Mouse (Mus musculus) liver, embryonic 13.5 days (tissue): ENCODE measurements around the gene Selp. TPM values are rescaled to one million over a fixed set of nuclear protein-coding genes. Genes with fewer than 3 reads are reported as not detected.
A peak's percentile ranks its signal among the peaks of the same experiment; 100 is the strongest.

Experiments
- ATAC-seq: fragments of 200-750 bp; cut with Nextera tagmentation; 2 replicates; pipeline ENCODE4 v1.8.0; 2017; ENCODE audit warnings: low read depth, mild to moderate bottlenecking, moderate number of reproducible peaks, moderate library complexity
- DNase-seq: peaks from one replicate; pipeline ENCODE4 v3.0.0; 2022
- H3K27ac ChIP-seq: fragments of 300-500 bp; sonication (generic); 2 replicates; pipeline ENCODE4 v1.5.1; 2015; ENCODE audit warnings: moderate library complexity, mild to moderate bottlenecking, inconsistent platforms
- H3K27me3 ChIP-seq: fragments of 300-500 bp; sonication (generic); 2 replicates; pipeline ENCODE4 v1.6.1; 2015; ENCODE audit warnings: mild to moderate bottlenecking, inconsistent platforms
- H3K36me3 ChIP-seq: fragments of 300-500 bp; sonication (generic); 2 replicates; pipeline ENCODE4 v1.6.1; 2015; ENCODE audit warnings: mild to moderate bottlenecking, inconsistent platforms
- H3K4me1 ChIP-seq: fragments of 300-500 bp; sonication (generic); replicated peaks from 2 replicates; pipeline ENCODE4 v1.6.1; 2015; ENCODE audit warnings: inconsistent platforms
- H3K4me2 ChIP-seq: fragments of 300-500 bp; sonication (generic); 2 replicates; pipeline ENCODE4 v1.6.1; 2015; ENCODE audit warnings: inconsistent platforms, mild to moderate bottlenecking, moderate library complexity
- H3K4me3 ChIP-seq: fragments of 300-500 bp; sonication (generic); replicated peaks from 2 replicates; pipeline ENCODE4 v1.5.1; 2015; ENCODE audit warnings: mild to moderate bottlenecking, inconsistent platforms
- H3K9ac ChIP-seq: fragments of 300-500 bp; sonication (generic); 2 replicates; pipeline ENCODE4 v1.6.1; 2015; ENCODE audit warnings: mild to moderate bottlenecking, inconsistent platforms
- H3K9me3 ChIP-seq: fragments of 300-500 bp; sonication (generic); replicated peaks from 2 replicates; pipeline ENCODE4 v1.6.1; 2016; ENCODE audit warnings: inconsistent platforms
- WGBS: fragments of 180-500 bp; shearing (Covaris S2); methylation state at CpG from one replicate; pipeline ENCODE4 v1.1.7; 2015; ENCODE audit not compliant: insufficient replicate concordance; 5-methylcytosine and 5-hydroxymethylcytosine counted together
- polyA plus RNA-seq: library from polyadenylated mRNA; unstranded; fragments of >200 nt; fragmentation: Nextera tagmentation; extraction: Ambion mirVana; gene quantifications from 2 replicates; pipeline ENCODE4 v1.2.1, GENCODE M21; 2015

Gene Selp
- polyA plus RNA-seq, 1 experiment from 2014 or later, result 0.53 TPM

DNA sequence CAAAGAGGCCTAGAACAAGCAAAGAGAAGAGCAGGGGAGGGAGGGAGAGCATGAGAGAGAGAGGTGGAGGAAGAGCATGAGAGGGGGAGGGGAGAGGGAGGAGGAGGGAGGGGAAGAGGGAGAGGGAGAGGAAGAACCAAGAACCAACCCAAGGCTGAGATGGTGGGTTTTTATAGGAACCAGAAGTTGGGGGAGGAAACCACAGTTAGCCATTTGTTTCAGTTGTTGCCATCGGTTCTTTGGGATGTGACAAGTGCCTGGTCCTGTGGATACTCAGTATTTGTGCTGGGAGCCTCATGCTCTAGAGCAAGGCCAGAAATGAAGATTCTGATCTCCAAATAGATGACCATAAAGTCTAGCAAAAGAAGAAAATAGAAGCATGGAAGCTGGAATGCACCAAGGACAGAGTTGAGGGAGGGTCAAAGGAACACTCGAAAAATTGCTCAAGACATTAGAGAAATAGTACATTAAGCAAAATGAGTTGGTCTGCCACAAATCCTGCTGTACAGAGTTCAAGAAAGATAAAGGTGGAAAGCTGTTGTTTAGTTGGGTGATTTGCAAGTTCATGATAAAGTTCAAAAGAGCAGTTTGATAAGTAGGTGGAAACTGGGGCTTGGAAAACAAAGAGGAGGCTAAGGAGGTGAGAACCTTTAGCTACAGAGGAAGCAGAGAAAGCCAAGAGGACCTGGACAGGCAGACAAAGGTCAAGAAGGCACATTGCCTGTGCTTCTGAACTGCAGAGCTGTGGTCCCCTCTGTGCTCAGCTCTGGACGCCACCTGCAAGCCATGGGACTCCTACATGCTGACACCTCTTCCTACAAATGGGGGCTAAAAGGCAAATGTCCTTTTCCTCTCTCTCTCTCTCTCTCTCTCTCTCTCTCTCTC lies 5.1 kb downstream of the Selp start:
- H3K36me3 ChIP-seq, result no peaks in the 10 kb centered on the region
- no peak overlapping the region for H3K9ac ChIP-seq
- H3K27ac ChIP-seq, result no peak overlapping the region
- ATAC-seq, result no peak
- H3K4me2 ChIP-seq, result no peak overlapping the region
- no peaks in the 10 kb centered on the region for H3K27me3 ChIP-seq
- H3K4me3 ChIP-seq, result no peak overlapping the region
- no peak for DNase-seq
- no peaks in the 10 kb centered on the region for H3K9me3 ChIP-seq
- 32% methylated on average over 3 of the region's 3 CpGs for WGBS
- no peaks in the 10 kb centered on the region for H3K4me1 ChIP-seq

- ATAC-seq (no peak), DNase-seq (no peak)
- WGBS, result 57% methylated on average over 3 of the region's 3 CpGs
Measured at GRCm38 (mm10) chr1:164120777-164121158, 5.7 kb downstream of the Selp start.

DNA sequence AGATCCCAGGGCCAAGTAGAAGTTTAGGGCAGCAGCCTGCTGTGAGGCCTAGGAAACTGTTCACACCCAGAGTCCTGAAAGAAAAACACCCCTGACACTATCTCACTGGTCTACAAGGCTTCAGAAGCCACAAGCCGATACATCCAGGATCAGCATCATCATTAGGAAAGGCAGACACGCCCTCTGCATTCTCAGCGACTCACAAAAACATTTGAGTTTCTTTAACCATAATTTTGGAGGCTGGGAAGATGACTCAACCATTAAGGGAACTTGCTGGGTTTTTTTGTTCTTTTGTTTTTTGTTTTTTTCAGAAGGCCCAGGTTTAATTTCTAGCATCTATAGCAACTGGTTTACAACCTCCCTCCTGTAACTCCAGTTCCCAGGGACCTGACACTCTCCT lies 8.8 kb downstream of the Selp start:
- 54% methylated on average over 3 of the region's 3 CpGs for WGBS
- Histone ChIP-seq H3K9me3 (no peaks in the 10 kb centered on the region), H3K9ac (no peak overlapping the region), H3K36me3 (no peaks in the 10 kb centered on the region), H3K4me3 (no peak overlapping the region), H3K4me1 (no peaks in the 10 kb centered on the region), H3K4me2 (no peak overlapping the region), H3K27ac (no peak overlapping the region), H3K27me3 (no peaks in the 10 kb centered on the region)
- ATAC-seq (no peak), DNase-seq (no peak)

More at GRCm38 (mm10) chr1:164120777-164121158, 5.7 kb downstream of the Selp start:
- no peak overlapping the region for H3K27ac ChIP-seq
- H3K27me3 ChIP-seq, result no peaks in the 10 kb centered on the region
- no peak overlapping the region for H3K4me2 ChIP-seq
- H3K36me3 ChIP-seq, result no peaks in the 10 kb centered on the region
- H3K4me3 ChIP-seq, result no peak overlapping the region
- no peaks in the 10 kb centered on the region for H3K4me1 ChIP-seq
- H3K9me3 ChIP-seq, result no peaks in the 10 kb centered on the region
- no peak overlapping the region for H3K9ac ChIP-seq

GRCm38 (mm10) chr1:164130013-164130412 lies 14.9 kb downstream of the Selp start:
- no peak for ATAC-seq

DNA sequence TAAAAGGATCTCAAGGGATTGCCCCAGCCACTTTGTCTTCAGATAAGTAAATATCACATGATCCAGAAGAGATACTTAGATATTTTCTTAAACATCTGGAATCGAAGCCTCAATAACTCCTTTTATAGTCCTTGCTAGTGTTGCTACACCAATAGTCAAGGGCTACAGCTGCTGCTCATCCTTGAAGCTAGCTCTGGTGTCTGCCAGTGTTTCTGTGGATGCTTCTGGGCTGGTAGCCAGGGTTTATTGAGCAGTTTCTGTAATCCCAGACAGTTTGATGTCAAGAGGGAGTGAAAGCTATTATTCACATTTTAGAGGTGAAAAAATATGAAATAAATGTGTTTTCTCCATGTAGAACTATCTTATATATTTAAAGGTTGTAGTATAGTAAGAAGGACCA lies 17.5 kb downstream of the Selp start:
- ATAC-seq (no peak), DNase-seq (no peak)
- Histone ChIP-seq H3K27me3 (no peaks in the 10 kb centered on the region), H3K4me2 (no peak overlapping the region), H3K9ac (no peak overlapping the region), H3K4me3 (no peak overlapping the region), H3K9me3 (no peaks in the 10 kb centered on the region), H3K4me1 (no peaks in the 10 kb centered on the region), H3K36me3 (no peaks in the 10 kb centered on the region), H3K27ac (no peak overlapping the region)
- 69% methylated on average over 1 of the region's 1 CpGs for WGBS

More at GRCm38 (mm10) chr1:164130013-164130412, 14.9 kb downstream of the Selp start:
- Histone ChIP-seq H3K9ac (no peak overlapping the region), H3K4me1 (no peaks in the 10 kb centered on the region), H3K27me3 (no peaks in the 10 kb centered on the region), H3K27ac (no peak overlapping the region), H3K9me3 (no peaks in the 10 kb centered on the region), H3K4me3 (no peak overlapping the region), H3K4me2 (no peak overlapping the region), H3K36me3 (no peaks in the 10 kb centered on the region)
- DNase-seq, result no peak
- 58% methylated on average over 3 of the region's 3 CpGs for WGBS

DNA sequence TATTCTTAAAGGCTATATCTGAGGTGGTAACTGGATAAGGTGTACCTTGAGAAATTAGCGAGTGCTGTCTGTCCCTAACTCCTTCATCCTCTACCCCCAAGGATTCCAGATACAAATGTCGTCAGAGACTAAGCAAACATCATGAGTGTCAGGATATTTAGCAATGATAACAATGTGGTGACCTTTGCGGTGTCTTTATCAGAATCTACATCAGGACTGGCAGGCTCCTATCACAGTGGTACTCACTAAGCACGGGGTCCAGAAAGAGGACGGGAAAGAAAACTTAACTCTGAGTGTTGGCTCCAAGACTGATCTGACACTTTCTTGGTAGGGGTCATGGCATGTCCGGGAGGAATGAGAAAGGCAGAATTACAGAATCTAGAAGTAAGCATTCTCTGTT lies 19.0 kb downstream of the Selp start:
- Histone ChIP-seq H3K4me2 (no peak overlapping the region), H3K9me3 (no peaks in the 10 kb centered on the region), H3K27me3 (no peaks in the 10 kb centered on the region), H3K4me1 (no peaks in the 10 kb centered on the region), H3K36me3 (no peaks in the 10 kb centered on the region), H3K9ac (no peak overlapping the region), H3K4me3 (no peak overlapping the region), H3K27ac (no peak overlapping the region)
- DNase-seq (no peak), ATAC-seq (no peak)
- WGBS, result 34% methylated on average over 6 of the region's 6 CpGs

DNA sequence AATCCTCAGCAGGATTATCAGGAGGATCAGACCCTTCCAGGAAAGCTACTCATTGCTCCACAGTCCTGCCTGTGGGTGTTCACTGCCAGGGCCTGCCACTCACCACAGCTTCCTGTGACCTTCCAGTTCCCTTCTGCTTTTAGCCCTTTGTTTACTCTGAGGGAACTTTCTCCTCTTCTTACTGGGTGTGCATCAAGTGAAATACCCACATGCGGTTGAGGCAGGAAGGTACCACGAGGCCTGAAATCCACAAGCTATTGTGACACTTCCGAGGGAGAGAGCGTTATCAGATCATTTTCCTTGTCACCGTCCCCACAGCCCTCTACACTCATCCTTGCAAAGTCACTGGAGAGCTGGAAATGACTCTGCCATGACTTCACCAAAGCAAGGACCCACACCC lies 20.3 kb downstream of the Selp start:
- DNase-seq, result peak; percentile 20
- H3K4me1 ChIP-seq, result no peaks in the 10 kb centered on the region
- ATAC-seq, result peak; percentile 64
- H3K27ac ChIP-seq, result no peak overlapping the region
- no peaks in the 10 kb centered on the region for H3K27me3 ChIP-seq
- no peak overlapping the region for H3K9ac ChIP-seq
- H3K4me2 ChIP-seq, result no peak overlapping the region
- H3K36me3 ChIP-seq, result no peaks in the 10 kb centered on the region
- no peak overlapping the region for H3K4me3 ChIP-seq
- 8% methylated on average over 5 of the region's 5 CpGs for WGBS
- H3K9me3 ChIP-seq, result no peaks in the 10 kb centered on the region

- Histone ChIP-seq H3K27me3 (no peaks in the 10 kb centered on the region), H3K36me3 (no peaks in the 10 kb centered on the region), H3K9ac (no peak overlapping the region), H3K9me3 (no peaks in the 10 kb centered on the region), H3K4me1 (no peaks in the 10 kb centered on the region), H3K4me2 (no peak overlapping the region), H3K4me3 (no peak overlapping the region), H3K27ac (peak overlapping the region; percentile 19; the same call in 1 of the 2 replicates)
- WGBS, result 12% methylated on average over 11 of the region's 11 CpGs
- ATAC-seq (0 out of 2 replicates have a peak, but pooled peaks have one; percentile 20), DNase-seq (peak; percentile 3)
Measured at GRCm38 (mm10) chr1:164135960-164136359, 20.9 kb downstream of the Selp start.

GRCm38 (mm10) chr1:164136636-164137035 lies 21.6 kb downstream of the Selp start:
- Histone ChIP-seq H3K4me3 (no peak overlapping the region), H3K9ac (no peak overlapping the region), H3K27me3 (no peaks in the 10 kb centered on the region), H3K27ac (no peak overlapping the region), H3K4me1 (no peaks in the 10 kb centered on the region), H3K4me2 (no peak overlapping the region), H3K36me3 (no peaks in the 10 kb centered on the region), H3K9me3 (no peaks in the 10 kb centered on the region)
- DNase-seq (no peak), ATAC-seq (no peak)
- WGBS, result 49% methylated on average over 6 of the region's 6 CpGs

GRCm38 (mm10) chr1:164138365-164139130 lies 23.5 kb downstream of the Selp start:
- H3K27me3 ChIP-seq, result no peaks in the 10 kb centered on the region
- no peaks in the 10 kb centered on the region for H3K4me1 ChIP-seq
- H3K9me3 ChIP-seq, result no peaks in the 10 kb centered on the region
- ATAC-seq (peak; percentile 66; the same call in 1 of the 2 replicates), DNase-seq (peak; percentile 49)
- H3K4me2 ChIP-seq, result no peak overlapping the region
- no peak overlapping the region for H3K9ac ChIP-seq
- H3K36me3 ChIP-seq, result no peaks in the 10 kb centered on the region
- no peak overlapping the region for H3K27ac ChIP-seq
- WGBS, result under 1% methylated on average over 5 of the region's 5 CpGs
- H3K4me3 ChIP-seq, result no peak overlapping the region

- WGBS, result 43% methylated on average over 4 of the region's 4 CpGs
- Histone ChIP-seq H3K9me3 (no peaks in the 10 kb centered on the region), H3K4me3 (no peak overlapping the region), H3K27me3 (no peaks in the 10 kb centered on the region), H3K9ac (no peak overlapping the region), H3K36me3 (no peaks in the 10 kb centered on the region), H3K27ac (no peak overlapping the region), H3K4me1 (no peaks in the 10 kb centered on the region), H3K4me2 (no peak overlapping the region)
- ATAC-seq (no peak), DNase-seq (no peak)
Measured at GRCm38 (mm10) chr1:164139464-164139863, 24.4 kb downstream of the Selp start.
